Comparison of ENCODE assay signal across 8 mouse cellular contexts in the genomic region with DNA sequence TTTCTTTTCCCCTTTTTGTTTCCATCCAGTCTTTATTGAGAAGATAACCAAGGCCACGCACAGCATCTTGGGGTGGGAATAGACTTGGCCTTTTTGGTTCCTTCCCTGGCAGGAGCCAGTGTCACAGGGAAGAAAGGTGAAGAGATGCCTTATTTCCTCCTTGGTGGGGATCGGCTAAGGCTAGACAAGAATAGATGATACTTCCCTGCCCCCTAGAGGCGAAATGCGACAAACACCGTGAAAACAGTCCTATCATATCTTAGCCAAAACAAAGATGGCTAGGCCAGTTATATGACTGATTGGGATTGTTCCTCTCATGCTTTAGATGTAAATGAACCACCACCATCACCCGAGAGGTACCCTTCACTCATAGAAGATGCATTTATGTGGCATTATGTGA. TPM values are rescaled to one million over a fixed set of nuclear protein-coding genes. Genes with fewer than 3 reads are reported as not detected.
DNase-seq lines count a peak whose midpoint lies in the region; ATAC-seq and TF ChIP-seq lines count a peak whose summit lies in the region.

No protein-coding gene starts in this region.

- ATAC-seq in intestine, embryonic 14.5 days (replicated peaks; ENCODE audit: low FRiP score, low TSS enrichment, low read depth): no peak
- no peak for ATAC-seq in intestine, embryonic 15.5 days
- peak; percentile 70 for ATAC-seq in CD4-positive, CD25-positive, alpha-beta regulatory T cell, adult 4 months
- ATAC-seq in forebrain, embryonic 13.5 days: peak; percentile 52; the same call in 1 of the 2 replicates
- ATAC-seq in kidney, postnatal 0 days (replicated peaks; ENCODE audit: low FRiP score, low read depth): no peak
- ATAC-seq in midbrain, embryonic 11.5 days (ENCODE audit: low FRiP score): peak; percentile 57; the same call in 1 of the 2 replicates

- DNase-seq in intestine, embryonic 14.5 days (ENCODE audit: low spot score): peak; percentile 65
- peak; percentile 46 to 62 for DNase-seq in adrenal gland, postnatal 36 days
- peak; percentile 65 for DNase-seq in kidney, postnatal 0 days (ENCODE audit: low spot score)
- peak; percentile 87 for DNase-seq in midbrain, embryonic 11.5 days (ENCODE audit: low spot score, missing footprints)
- DNase-seq in thymus, postnatal 25 days: peak; percentile 43

- no peaks in the 10 kb centered on the region for H3K4me1 ChIP-seq in intestine, embryonic 14.5 days (replicated peaks; ENCODE audit: control insufficient read depth, insufficient read depth, low read length)
- H3K4me1 ChIP-seq in intestine, embryonic 15.5 days (replicated peaks): no peaks in the 10 kb centered on the region
- no peaks in the 10 kb centered on the region for H3K4me1 ChIP-seq in forebrain, embryonic 13.5 days
- H3K4me1 ChIP-seq in kidney, postnatal 0 days (replicated peaks; ENCODE audit: insufficient read depth, low read length): no peaks in the 10 kb centered on the region
- H3K4me1 ChIP-seq in midbrain, embryonic 11.5 days (ENCODE audit: control insufficient read depth, insufficient read depth, low read length): no peaks in the 10 kb centered on the region

- no peaks in the 10 kb centered on the region for H3K36me3 ChIP-seq in intestine, embryonic 14.5 days (ENCODE audit: control insufficient read depth, insufficient read depth, low read length)
- no peaks in the 10 kb centered on the region for H3K36me3 ChIP-seq in intestine, embryonic 15.5 days
- H3K36me3 ChIP-seq in forebrain, embryonic 13.5 days (ENCODE audit: poor library complexity, severe bottlenecking): no peaks in the 10 kb centered on the region
- no peaks in the 10 kb centered on the region for H3K36me3 ChIP-seq in kidney, postnatal 0 days (ENCODE audit: insufficient read depth, low read length)
- H3K36me3 ChIP-seq in midbrain, embryonic 11.5 days (ENCODE audit: control insufficient read depth, insufficient read depth, low read length): no peaks in the 10 kb centered on the region

- H3K9ac ChIP-seq in intestine, embryonic 14.5 days (ENCODE audit: low read length): no peak overlapping the region
- no peak overlapping the region for H3K9ac ChIP-seq in intestine, embryonic 15.5 days
- H3K9ac ChIP-seq in forebrain, embryonic 13.5 days: no peak overlapping the region
- H3K9ac ChIP-seq in kidney, postnatal 0 days (ENCODE audit: low read depth, low read length): no peak overlapping the region
- no peak overlapping the region for H3K9ac ChIP-seq in midbrain, embryonic 11.5 days (ENCODE audit: low read length)

- peaks cover 2% of the 10 kb centered on the region; the same call in 1 of the 2 replicates for H3K27me3 ChIP-seq in intestine, embryonic 14.5 days (replicated peaks; ENCODE audit: control insufficient read depth, insufficient read depth, low read length)
- H3K27me3 ChIP-seq in intestine, embryonic 15.5 days (replicated peaks): no peaks in the 10 kb centered on the region
- H3K27me3 ChIP-seq in forebrain, embryonic 13.5 days: peaks cover 42% of the 10 kb centered on the region
- H3K27me3 ChIP-seq in kidney, postnatal 0 days (ENCODE audit: insufficient read depth, low read length): no peaks in the 10 kb centered on the region
- H3K27me3 ChIP-seq in midbrain, embryonic 11.5 days (ENCODE audit: control insufficient read depth, insufficient read depth, low read length): peaks cover 41% of the 10 kb centered on the region

- 10% methylated on average over 6 of the region's 6 CpGs for WGBS in intestine, embryonic 14.5 days
- WGBS in intestine, embryonic 15.5 days: 15% methylated on average over 6 of the region's 6 CpGs
- 11% methylated on average over 6 of the region's 6 CpGs for WGBS in forebrain, embryonic 13.5 days
- 10% methylated on average over 6 of the region's 6 CpGs for WGBS in kidney, postnatal 0 days
- 14% methylated on average over 6 of the region's 6 CpGs for WGBS in midbrain, embryonic 11.5 days

- H3K4me3 ChIP-seq in intestine, embryonic 14.5 days (ENCODE audit: low read depth, low read length): no peak overlapping the region
- H3K4me3 ChIP-seq in intestine, embryonic 15.5 days (replicated peaks): no peak overlapping the region
- no peak overlapping the region for H3K4me3 ChIP-seq in forebrain, embryonic 13.5 days
- no peak overlapping the region for H3K4me3 ChIP-seq in kidney, postnatal 0 days (replicated peaks; ENCODE audit: low read depth, low read length)
- H3K4me3 ChIP-seq in midbrain, embryonic 11.5 days (ENCODE audit: low read depth, low read length): no peak overlapping the region

- no peak overlapping the region for H3K27ac ChIP-seq in intestine, embryonic 14.5 days (ENCODE audit: low read depth)
- H3K27ac ChIP-seq in intestine, embryonic 15.5 days: no peak overlapping the region
- H3K27ac ChIP-seq in forebrain, embryonic 13.5 days: no peak overlapping the region
- H3K27ac ChIP-seq in kidney, postnatal 0 days: no peak overlapping the region
- no peak overlapping the region for H3K27ac ChIP-seq in midbrain, embryonic 11.5 days (ENCODE audit: low read depth, low read length)

- no peak overlapping the region for H3K4me2 ChIP-seq in intestine, embryonic 14.5 days (ENCODE audit: low read length)
- no peak overlapping the region for H3K4me2 ChIP-seq in intestine, embryonic 15.5 days (replicated peaks)
- H3K4me2 ChIP-seq in forebrain, embryonic 13.5 days: no peak overlapping the region
- no peak overlapping the region for H3K4me2 ChIP-seq in kidney, postnatal 0 days (ENCODE audit: low read length)
- no peak overlapping the region for H3K4me2 ChIP-seq in midbrain, embryonic 11.5 days

- no peaks in the 10 kb centered on the region for H3K9me3 ChIP-seq in intestine, embryonic 14.5 days (ENCODE audit: control insufficient read depth, low read length)
- no peaks in the 10 kb centered on the region for H3K9me3 ChIP-seq in intestine, embryonic 15.5 days
- no peaks in the 10 kb centered on the region for H3K9me3 ChIP-seq in forebrain, embryonic 13.5 days (replicated peaks)
- H3K9me3 ChIP-seq in kidney, postnatal 0 days (replicated peaks; ENCODE audit: low read length): no peaks in the 10 kb centered on the region
- H3K9me3 ChIP-seq in midbrain, embryonic 11.5 days (ENCODE audit: control insufficient read depth, low read length): no peaks in the 10 kb centered on the region

- peak; percentile 80 for TF ChIP-seq CTCF in kidney, postnatal 0 days (IDR thresholded peaks at IDR 0.05; ENCODE audit: low read depth)

RNA-seq across cellular contexts. Expression of a gene that starts 7.6 kb away (rescaled TPM):
- polyA plus RNA-seq in intestine, embryonic 14.5 days (2014; fragmentation: Nextera tagmentation; extraction: Ambion mirVana): 3.4 and 3.5 TPM in 2 replicates
- polyA plus RNA-seq in intestine, embryonic 15.5 days (2015; fragmentation: Nextera tagmentation; extraction: Ambion mirVana): 2.7 and 3.3 TPM in 2 replicates
- polyA plus RNA-seq in CD4-positive, CD25-positive, alpha-beta regulatory T cell, adult 4 months (2017; shearing (Covaris generic)): under 1 TPM; 0.18 to 0.34 TPM
- 10 to 100 TPM; 26.6 to 35.4 TPM for total RNA-seq in adrenal gland, postnatal 36 days (2021)
- 3.5 and 4.0 TPM in 2 replicates for polyA plus RNA-seq in forebrain, embryonic 13.5 days (2015; fragmentation: Nextera tagmentation; extraction: Ambion mirVana)
- polyA plus RNA-seq in kidney, postnatal 0 days (2015; fragmentation: Nextera tagmentation; extraction: Ambion mirVana): 10.3 and 11.0 TPM in 2 replicates
- 1.1 and 1.8 TPM in 2 replicates for polyA plus RNA-seq in midbrain, embryonic 11.5 days (2014; fragmentation: Nextera tagmentation; extraction: Ambion mirVana)

Comparison
In these comparisons a context has a peak if more than half of its experiments do, and no peak if none do; other contexts are left out.
1. ATAC-seq: peak in CD4-positive, CD25-positive, alpha-beta regulatory T cell, adult 4 months (single experiment), forebrain, embryonic 13.5 days (single experiment) and midbrain, embryonic 11.5 days (single experiment); none in intestine, embryonic 14.5 days (single experiment), intestine, embryonic 15.5 days (single experiment) and kidney, postnatal 0 days (single experiment).
2. Peak in every context shown above with its lines, with median percentiles within 50 percentile points of each other: DNase-seq.